Mouse (Mus musculus) liver, adult 2 months (tissue): ENCODE measurements at regions not wholly inside any gene's neighbourhood (a gene's known extent, or its start where the extent isn't known, plus 50 kb on each side); places are given as distances from the start of the nearest gene placed in this dataset.

Experiments used
- DNase-seq: peaks from one replicate; pipeline ENCODE4 v3.0.0-alpha.2; 2011; ENCODE audit warnings: low read depth, low spot score; ENCODE audit errors: extremely low read depth
- H3K27ac ChIP-seq: fragments of 200-500 bp; replicated peaks from 2 replicates; pipeline ENCODE4 v1.5.1; 2012; ENCODE audit warnings: low read depth, mild to moderate bottlenecking, control low read depth, inconsistent platforms, low read length; ENCODE audit not compliant: insufficient read depth
- H3K27me3 ChIP-seq: fragments of 200-500 bp; 2 replicates; pipeline ENCODE4 v1.6.1; 2012; ENCODE audit warnings: mild to moderate bottlenecking, moderate library complexity, low read length, inconsistent platforms; ENCODE audit not compliant: control insufficient read depth, insufficient read depth
- H3K36me3 ChIP-seq: fragments of 200-500 bp; 2 replicates; pipeline ENCODE4 v1.6.1; 2012; ENCODE audit warnings: low read length, inconsistent platforms; ENCODE audit not compliant: control insufficient read depth, insufficient read depth
- H3K4me1 ChIP-seq: fragments of 200-500 bp; 2 replicates; pipeline ENCODE4 v1.6.1; 2011; ENCODE audit warnings: low read length; ENCODE audit not compliant: control insufficient read depth, insufficient read depth
- H3K4me3 ChIP-seq: fragments of 200-500 bp; 2 replicates; pipeline ENCODE4 v1.5.1; 2011; ENCODE audit warnings: low read depth, mild to moderate bottlenecking, control low read depth, low read length, moderate library complexity; ENCODE audit not compliant: insufficient read depth
- H3K79me2 ChIP-seq: fragments of 200-500 bp; 2 replicates; pipeline ENCODE4 v1.6.1; 2012; ENCODE audit warnings: inconsistent platforms, mild to moderate bottlenecking, low read length, moderate library complexity; ENCODE audit not compliant: control insufficient read depth, insufficient read depth
- H3K9ac ChIP-seq: fragments of 200-500 bp; 2 replicates; pipeline ENCODE4 v1.6.1; 2012; ENCODE audit warnings: low read depth, mild to moderate bottlenecking, control low read depth, inconsistent platforms, low read length
- CTCF ChIP-seq: fragments of 200-500 bp; IDR thresholded peaks from 2 replicates; pipeline ENCODE4 v1.5.1; 2011; ENCODE audit warnings: low read depth, low read length, control low read depth
- POLR2A ChIP-seq: fragments of 200-500 bp; IDR thresholded peaks from 2 replicates; pipeline ENCODE4 v1.6.1; 2011; ENCODE audit warnings: low read length, control low read depth; ENCODE audit not compliant: insufficient read depth; ENCODE audit errors: extremely low read depth

GRCm38 (mm10) chr12:64335167-64335566, 139.3 kb downstream of the Fscb start:
- Histone ChIP-seq H3K27me3 (no peaks in the 10 kb centered on the region), H3K9ac (no peak overlapping the region), H3K4me3 (no peak overlapping the region), H3K36me3 (no peaks in the 10 kb centered on the region), H3K27ac (no peak overlapping the region), H3K4me1 (no peaks in the 10 kb centered on the region), H3K79me2 (no peaks in the 10 kb centered on the region)
- no peak for TF ChIP-seq POLR2A
- TF ChIP-seq CTCF: no peak
- no peak for DNase-seq
